14 mouse cellular contexts compared by ENCODE assay signal in genomic region chr19:23388083-23388861, GRCm38 (mm10). TPM values are rescaled to one million over a fixed set of nuclear protein-coding genes. Genes with fewer than 3 reads are reported as not detected.
DNase-seq lines count a peak whose midpoint lies in the region; ATAC-seq lines count a peak whose summit lies in the region.
"Had no signal": no experiment of that assay in that cellular context is flagged by ENCODE, and none has a peak within 500 bp of the region (broad histone marks: within the 10 kb centered on the region; RNA-seq: fewer than 3 reads in every experiment).

No protein-coding gene starts in this region.

- peaks cover 12% of the 10 kb centered on the region for H3K4me1 ChIP-seq in heart, embryonic 13.5 days
- no peaks in the 10 kb centered on the region for H3K4me1 ChIP-seq in heart, embryonic 11.5 days (ENCODE audit: control insufficient read depth, insufficient read depth, low read length)
- peaks cover 11% of the 10 kb centered on the region for H3K4me1 ChIP-seq in neural tube, embryonic 13.5 days (replicated peaks)
- peaks cover 5% of the 10 kb centered on the region for H3K4me1 ChIP-seq in midbrain, embryonic 11.5 days (ENCODE audit: control insufficient read depth, insufficient read depth, low read length)
- peaks cover 12% of the 10 kb centered on the region for H3K4me1 ChIP-seq in embryonic facial prominence, embryonic 10.5 days

- H3K4me3 ChIP-seq in heart, embryonic 13.5 days: no peak overlapping the region
- H3K4me3 ChIP-seq in heart, embryonic 11.5 days (ENCODE audit: low read depth, low read length): no peak overlapping the region
- H3K4me3 ChIP-seq in neural tube, embryonic 13.5 days: no peak overlapping the region
- H3K4me3 ChIP-seq in midbrain, embryonic 11.5 days (ENCODE audit: low read depth, low read length): no peak overlapping the region
- no peak overlapping the region for H3K4me3 ChIP-seq in embryonic facial prominence, embryonic 10.5 days
- H3K4me3 ChIP-seq: heart, embryonic 10.5 days had no signal

- H3K36me3 ChIP-seq in heart, embryonic 13.5 days: no peaks in the 10 kb centered on the region
- H3K36me3 ChIP-seq in heart, embryonic 11.5 days (ENCODE audit: control insufficient read depth, insufficient read depth, low read length): no peaks in the 10 kb centered on the region
- no peaks in the 10 kb centered on the region for H3K36me3 ChIP-seq in neural tube, embryonic 13.5 days
- no peaks in the 10 kb centered on the region for H3K36me3 ChIP-seq in midbrain, embryonic 11.5 days (ENCODE audit: control insufficient read depth, insufficient read depth, low read length)
- no peaks in the 10 kb centered on the region for H3K36me3 ChIP-seq in embryonic facial prominence, embryonic 10.5 days (replicated peaks)
- H3K36me3 ChIP-seq: heart, embryonic 10.5 days had no signal

- 0 out of 2 replicates have a peak overlapping the region, but pooled peaks have one; percentile 13 for H3K27ac ChIP-seq in heart, embryonic 13.5 days (replicated peaks)
- no peak overlapping the region for H3K27ac ChIP-seq in heart, embryonic 11.5 days (ENCODE audit: low read depth, low read length)
- H3K27ac ChIP-seq in neural tube, embryonic 13.5 days (replicated peaks): peak overlapping the region; percentile 65
- H3K27ac ChIP-seq in midbrain, embryonic 11.5 days (ENCODE audit: low read depth, low read length): no peak overlapping the region; the same call in 1 of the 2 replicates
- no peak overlapping the region for H3K27ac ChIP-seq in embryonic facial prominence, embryonic 10.5 days (replicated peaks)
- H3K27ac ChIP-seq: heart, embryonic 10.5 days had no signal

- WGBS in heart, embryonic 13.5 days: 17% methylated on average over 7 of the region's 7 CpGs
- WGBS in heart, embryonic 11.5 days (ENCODE audit: insufficient replicate concordance): 25% methylated on average over 7 of the region's 7 CpGs
- WGBS in neural tube, embryonic 13.5 days: 40% methylated on average over 7 of the region's 7 CpGs
- WGBS in midbrain, embryonic 11.5 days: 39% methylated on average over 7 of the region's 7 CpGs
- WGBS in embryonic facial prominence, embryonic 10.5 days: 28% methylated on average over 7 of the region's 7 CpGs

- no peak for ATAC-seq in heart, embryonic 13.5 days (ENCODE audit: extremely low read depth, insufficient number of reproducible peaks, low FRiP score, low TSS enrichment)
- no peak for ATAC-seq in heart, embryonic 11.5 days (replicated peaks; ENCODE audit: insufficient number of reproducible peaks, low FRiP score, low TSS enrichment)
- no peak for ATAC-seq in neural tube, embryonic 13.5 days (ENCODE audit: low read depth)
- peak; percentile 48; the same call in 1 of the 2 replicates for ATAC-seq in midbrain, embryonic 11.5 days (ENCODE audit: low FRiP score)
- ATAC-seq in frontal cortex, adult (ENCODE audit: low TSS enrichment): no peak
- ATAC-seq: Patski had no signal

- H3K27me3 ChIP-seq in heart, embryonic 13.5 days (replicated peaks): no peaks in the 10 kb centered on the region
- no peaks in the 10 kb centered on the region for H3K27me3 ChIP-seq in heart, embryonic 11.5 days (ENCODE audit: control insufficient read depth, insufficient read depth, low read length)
- no peaks in the 10 kb centered on the region for H3K27me3 ChIP-seq in neural tube, embryonic 13.5 days
- no peaks in the 10 kb centered on the region for H3K27me3 ChIP-seq in midbrain, embryonic 11.5 days (ENCODE audit: control insufficient read depth, insufficient read depth, low read length)
- H3K27me3 ChIP-seq in embryonic facial prominence, embryonic 10.5 days (replicated peaks; ENCODE audit: low read depth, poor library complexity, severe bottlenecking): no peaks in the 10 kb centered on the region

- H3K9ac ChIP-seq in heart, embryonic 13.5 days: no peak overlapping the region
- H3K9ac ChIP-seq in heart, embryonic 11.5 days (ENCODE audit: low read depth, low read length): no peak overlapping the region
- no peak overlapping the region for H3K9ac ChIP-seq in neural tube, embryonic 13.5 days
- no peak overlapping the region for H3K9ac ChIP-seq in midbrain, embryonic 11.5 days (ENCODE audit: low read length)

- H3K9me3 ChIP-seq in heart, embryonic 13.5 days: no peaks in the 10 kb centered on the region
- H3K9me3 ChIP-seq in heart, embryonic 11.5 days (replicated peaks; ENCODE audit: control insufficient read depth, low read length): no peaks in the 10 kb centered on the region
- no peaks in the 10 kb centered on the region for H3K9me3 ChIP-seq in neural tube, embryonic 13.5 days
- H3K9me3 ChIP-seq in midbrain, embryonic 11.5 days (ENCODE audit: control insufficient read depth, low read length): no peaks in the 10 kb centered on the region
- H3K9me3 ChIP-seq in embryonic facial prominence, embryonic 10.5 days: no peaks in the 10 kb centered on the region
- H3K9me3 ChIP-seq: heart, embryonic 10.5 days had no signal

- DNase-seq in neural tube, embryonic 10.5 days (ENCODE audit: extremely low spot score, low spot score): no peak
- no peak for DNase-seq in midbrain, embryonic 11.5 days (ENCODE audit: low spot score, missing footprints)
- no peak for DNase-seq in embryonic facial prominence, embryonic 10.5 days (ENCODE audit: low spot score)
- no peak for DNase-seq in left cerebral cortex, adult 18-20 months (ENCODE audit: low spot score in 2 of 2)
- DNase-seq: adrenal gland, postnatal 25 days; cerebellum, adult 11 months; kidney, adult 9 months had no signal

- H3K4me2 ChIP-seq in heart, embryonic 13.5 days: no peak overlapping the region
- H3K4me2 ChIP-seq in heart, embryonic 11.5 days: no peak overlapping the region
- no peak overlapping the region for H3K4me2 ChIP-seq in neural tube, embryonic 13.5 days
- no peak overlapping the region for H3K4me2 ChIP-seq in midbrain, embryonic 11.5 days
- H3K4me2 ChIP-seq: liver, embryonic 11.5 days had no signal

RNA-seq across cellular contexts. Expression of gene Mamdc2, which starts 60.0 kb away (rescaled TPM):
- 1.1 and 1.3 TPM in 2 replicates for polyA plus RNA-seq in heart, embryonic 13.5 days (2015; fragmentation: Nextera tagmentation; extraction: Ambion mirVana)
- polyA plus RNA-seq in heart, embryonic 11.5 days (2014; fragmentation: Nextera tagmentation; extraction: Ambion mirVana): 1.5 and 1.8 TPM in 2 replicates
- 1.2 and 2.4 TPM in 2 replicates for polyA plus RNA-seq in neural tube, embryonic 13.5 days (2015; fragmentation: Nextera tagmentation; extraction: Ambion mirVana)
- polyA plus RNA-seq in midbrain, embryonic 11.5 days (2014; fragmentation: Nextera tagmentation; extraction: Ambion mirVana): 1.5 and 1.9 TPM in 2 replicates
- 0.98 and 1.2 TPM in 2 replicates for polyA plus RNA-seq in embryonic facial prominence, embryonic 10.5 days (2016; fragmentation: Nextera tagmentation; extraction: Ambion mirVana)
- 1 to 10 TPM in 1 of 2 experiments, under 1 TPM in 1; 0.63 to 1.2 TPM for total RNA-seq in left cerebral cortex, adult 18-20 months (2021)
- polyA plus RNA-seq: Patski had no signal

Comparison
In these comparisons a context has a peak if more than half of its experiments do, and no peak if none do; other contexts are left out.
1. H3K27ac ChIP-seq: peak in heart, embryonic 13.5 days (single experiment) and neural tube, embryonic 13.5 days (single experiment); none in heart, embryonic 11.5 days (single experiment), midbrain, embryonic 11.5 days (single experiment) and embryonic facial prominence, embryonic 10.5 days (single experiment).